Mouse (Mus musculus): ENCODE data around the gene Lamc3. TPM values are rescaled to one million over a fixed set of nuclear protein-coding genes. Genes with fewer than 3 reads are reported as not detected.
A peak's percentile ranks its signal among the peaks of the same experiment; 100 is the strongest.

Gene Lamc3
- polyA plus RNA-seq, 1 experiment from 2014 or later = 1.7 TPM

GRCm38 (mm10) chr2:31966801-31967200 is 79.7 kb downstream of the Lamc3 start:
- Histone ChIP-seq H3K27me3 (ENCODE audit: insufficient read depth, poor library complexity, severe bottlenecking) (no peaks in the 10 kb centered on the region), H3K27ac (no peak overlapping the region), H3K36me3 (peaks cover 74% of the 10 kb centered on the region), H3K9me3 (no peaks in the 10 kb centered on the region), H3K4me1 (peaks cover 10% of the 10 kb centered on the region; the same call in 1 of the 2 replicates), H3K4me3 (no peak overlapping the region)
- no peak for DNase-seq (ENCODE audit: low spot score)
- 75% methylated on average over 8 of the region's 8 CpGs for WGBS

GRCm38 (mm10) chr2:31972589-31972988 is 85.5 kb downstream of the Lamc3 start:
- no peak for DNase-seq (ENCODE audit: low spot score)
- no peaks in the 10 kb centered on the region for H3K27me3 ChIP-seq (ENCODE audit: insufficient read depth, poor library complexity, severe bottlenecking)
- H3K4me1 ChIP-seq = peaks cover 13% of the 10 kb centered on the region
- no peaks in the 10 kb centered on the region for H3K9me3 ChIP-seq
- WGBS = 82% methylated on average over 4 of the region's 4 CpGs
- H3K4me3 ChIP-seq = no peak overlapping the region
- H3K36me3 ChIP-seq = peaks cover 59% of the 10 kb centered on the region
- no peak overlapping the region for H3K27ac ChIP-seq

GRCm38 (mm10) chr2:31974141-31974808 is 87.2 kb downstream of the Lamc3 start, which contains the start of gene Nup214:
TSS of gene Nup214 (plus strand) at chr2:31974436.
- peak within 1 kb of the TSS; percentile 98 for H3K4me3 ChIP-seq
- peaks cover 60% of the 10 kb centered on the region for H3K36me3 ChIP-seq
- DNase-seq (ENCODE audit: low spot score) = peak; percentile 99
- under 1% methylated on average over 60 of the region's 60 CpGs for WGBS
- H3K27me3 ChIP-seq (ENCODE audit: insufficient read depth, poor library complexity, severe bottlenecking) = no peaks in the 10 kb centered on the region
- peak within 1 kb of the TSS; percentile 91 for H3K27ac ChIP-seq
- H3K4me1 ChIP-seq = peaks cover 13% of the 10 kb centered on the region
- H3K9me3 ChIP-seq = no peaks in the 10 kb centered on the region

GRCm38 (mm10) chr2:31974809-31975371 is 87.8 kb downstream of the Lamc3 start:
- Histone ChIP-seq H3K9me3 (no peaks in the 10 kb centered on the region), H3K27ac (peak overlapping the region; percentile 91), H3K4me1 (peaks cover 13% of the 10 kb centered on the region), H3K36me3 (peaks cover 60% of the 10 kb centered on the region), H3K27me3 (ENCODE audit: insufficient read depth, poor library complexity, severe bottlenecking) (no peaks in the 10 kb centered on the region), H3K4me3 (peak overlapping the region; percentile 98)
- no peak for DNase-seq (ENCODE audit: low spot score)
- 9% methylated on average over 13 of the region's 13 CpGs for WGBS

- no peak for DNase-seq (ENCODE audit: low spot score)
- Histone ChIP-seq H3K36me3 (peaks cover 93% of the 10 kb centered on the region), H3K27ac (no peak overlapping the region), H3K27me3 (ENCODE audit: insufficient read depth, poor library complexity, severe bottlenecking) (no peaks in the 10 kb centered on the region), H3K9me3 (no peaks in the 10 kb centered on the region), H3K4me1 (no peaks in the 10 kb centered on the region), H3K4me3 (no peak overlapping the region)
- WGBS = 88% methylated on average over 1 of the region's 1 CpGs
These were observed 100.7 kb downstream of the Lamc3 start for GRCm38 (mm10) chr2:31987774-31988173.

GRCm38 (mm10) chr2:31990961-31991360 is 103.9 kb downstream of the Lamc3 start:
- Histone ChIP-seq H3K4me3 (no peak overlapping the region), H3K9me3 (no peaks in the 10 kb centered on the region), H3K36me3 (peaks cover 91% of the 10 kb centered on the region), H3K27ac (no peak overlapping the region), H3K4me1 (no peaks in the 10 kb centered on the region), H3K27me3 (ENCODE audit: insufficient read depth, poor library complexity, severe bottlenecking) (no peaks in the 10 kb centered on the region)
- 79% methylated on average over 4 of the region's 4 CpGs for WGBS
- DNase-seq (ENCODE audit: low spot score) = no peak

GRCm38 (mm10) chr2:31994896-31995295 is 107.8 kb downstream of the Lamc3 start:
- no peaks in the 10 kb centered on the region for H3K9me3 ChIP-seq
- H3K4me1 ChIP-seq = no peaks in the 10 kb centered on the region
- no peak for DNase-seq (ENCODE audit: low spot score)
- no peak overlapping the region for H3K4me3 ChIP-seq
- no peaks in the 10 kb centered on the region for H3K27me3 ChIP-seq (ENCODE audit: insufficient read depth, poor library complexity, severe bottlenecking)
- H3K36me3 ChIP-seq = peaks cover 96% of the 10 kb centered on the region
- 91% methylated on average over 9 of the region's 9 CpGs for WGBS
- no peak overlapping the region for H3K27ac ChIP-seq

GRCm38 (mm10) chr2:31996060-31996459 is 109.0 kb downstream of the Lamc3 start:
- H3K4me1 ChIP-seq = no peaks in the 10 kb centered on the region
- WGBS = 95% methylated on average over 13 of the region's 13 CpGs
- no peaks in the 10 kb centered on the region for H3K9me3 ChIP-seq
- DNase-seq (ENCODE audit: low spot score) = no peak
- H3K36me3 ChIP-seq = peaks cover 95% of the 10 kb centered on the region
- H3K27ac ChIP-seq = no peak overlapping the region
- H3K4me3 ChIP-seq = no peak overlapping the region
- H3K27me3 ChIP-seq (ENCODE audit: insufficient read depth, poor library complexity, severe bottlenecking) = no peaks in the 10 kb centered on the region

Other genes with a start within 250 kb of the Lamc3 start
- gene Prdm12, start 247.3 kb upstream of the Lamc3 start, polyA plus RNA-seq (2016; fragmentation: Nextera tagmentation; extraction: Ambion mirVana) = not detected in 2 replicates
- gene Exosc2, start 216.6 kb upstream of the Lamc3 start, polyA plus RNA-seq (2016; fragmentation: Nextera tagmentation; extraction: Ambion mirVana) = 63.0 and 76.3 TPM in 2 replicates
- 40.5 and 43.1 TPM in 2 replicates for gene Abl1, start 198.9 kb upstream of the Lamc3 start, polyA plus RNA-seq (2016; fragmentation: Nextera tagmentation; extraction: Ambion mirVana)
- gene Qrfp, start 76.7 kb upstream of the Lamc3 start, polyA plus RNA-seq (2016; fragmentation: Nextera tagmentation; extraction: Ambion mirVana) = 0.06 TPM in 1 of 2 replicates, not detected in the other
- gene Fibcd1, start 41.3 kb upstream of the Lamc3 start, polyA plus RNA-seq (2016; fragmentation: Nextera tagmentation; extraction: Ambion mirVana) = 0.12 and 0.36 TPM in 2 replicates
- gene Aif1l, start 62.8 kb downstream of the Lamc3 start, polyA plus RNA-seq (2016; fragmentation: Nextera tagmentation; extraction: Ambion mirVana) = 92.8 and 96.1 TPM in 2 replicates
- 76.5 and 83.8 TPM in 2 replicates for gene Nup214, start 87.1 kb downstream of the Lamc3 start, polyA plus RNA-seq (2016; fragmentation: Nextera tagmentation; extraction: Ambion mirVana)
- 37.7 and 60.1 TPM in 2 replicates for gene Fam78a, start 197.6 kb downstream of the Lamc3 start, polyA plus RNA-seq (2016; fragmentation: Nextera tagmentation; extraction: Ambion mirVana)
- gene Plpp7, start 208.2 kb downstream of the Lamc3 start, polyA plus RNA-seq (2016; fragmentation: Nextera tagmentation; extraction: Ambion mirVana) = 10.9 and 12.9 TPM in 2 replicates